Mouse (Mus musculus): ENCODE measurements around the gene Cxcr6.

Cxcr6 gene

GRCm38 (mm10) chr9:123828916-123829315 lies 22.6 kb downstream of the Cxcr6 start:
- DNase-seq = no peak

- DNase-seq = no peak
Observed at GRCm38 (mm10) chr9:123835851-123836250, 29.6 kb downstream of the Cxcr6 start.

GRCm38 (mm10) chr9:123840243-123840642 lies 34.0 kb downstream of the Cxcr6 start:
- DNase-seq = no peak

DNA sequence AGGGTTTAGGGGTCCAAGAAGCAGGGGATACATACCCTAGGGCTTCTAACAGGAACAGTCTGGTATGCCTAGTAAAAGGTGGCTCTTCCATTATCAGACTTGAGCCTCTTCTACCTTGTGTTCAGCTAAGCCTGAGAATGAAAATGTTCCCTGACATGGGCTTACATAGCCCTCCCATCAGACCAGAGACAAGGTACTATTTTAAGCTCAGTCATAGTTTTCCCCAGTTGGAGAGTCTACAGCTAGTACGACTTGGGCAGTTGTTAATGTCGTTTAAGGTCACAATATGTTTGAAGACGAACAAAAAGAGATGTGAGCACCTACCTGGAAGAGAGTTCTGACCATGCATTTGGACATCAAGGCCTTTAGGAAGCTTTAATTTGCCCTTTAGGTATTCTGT lies 38.2 kb downstream of the Cxcr6 start:
- DNase-seq = no peak

DNA sequence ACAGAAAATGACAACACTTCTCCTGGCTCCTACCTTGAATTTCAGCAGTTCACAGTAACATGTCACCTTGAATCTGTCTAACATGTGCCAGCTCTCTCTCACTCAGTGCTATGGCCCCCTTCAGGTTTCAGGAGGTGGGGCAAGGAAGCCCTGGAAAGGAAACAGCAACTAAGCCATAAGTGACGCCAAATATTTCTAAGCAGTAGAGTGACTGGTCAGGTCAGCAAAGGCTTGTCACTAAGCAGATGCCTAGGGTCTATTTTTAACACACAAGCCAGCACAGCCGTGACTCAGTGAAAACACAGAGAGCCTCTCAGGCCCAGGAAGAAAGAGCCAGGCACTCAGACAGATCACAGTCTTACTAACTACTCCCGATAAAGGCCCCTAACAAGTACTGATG lies 38.8 kb downstream of the Cxcr6 start:
- no peak for DNase-seq

DNA sequence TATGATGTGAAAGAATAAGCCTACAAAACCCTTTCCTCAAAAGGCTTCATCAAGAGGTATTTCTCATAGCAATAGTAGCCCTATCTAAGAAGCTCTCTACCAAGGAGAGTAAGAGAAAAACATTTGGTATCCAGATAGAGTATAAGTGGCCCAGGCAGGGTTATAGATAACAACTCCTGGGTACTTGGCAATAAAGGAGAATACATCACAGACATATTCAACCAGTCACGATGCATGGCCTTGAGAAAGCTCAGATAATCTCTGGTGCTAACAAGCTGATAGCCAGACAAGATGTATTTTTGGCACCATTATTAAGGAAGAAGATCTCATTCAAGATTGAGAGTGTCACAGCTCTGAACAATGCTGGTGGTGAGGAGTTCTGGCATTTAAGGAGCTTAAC lies 40.2 kb downstream of the Cxcr6 start:
- DNase-seq = no peak

- no peak for DNase-seq
Observed at GRCm38 (mm10) chr9:123849976-123850695, 43.9 kb downstream of the Cxcr6 start.

- peak in 1 of 2 experiments; percentile 26 for DNase-seq
Observed at GRCm38 (mm10) chr9:123850705-123851061, 44.4 kb downstream of the Cxcr6 start.

- peak; percentile 84 for DNase-seq
Observed at GRCm38 (mm10) chr9:123851062-123851712, 44.9 kb downstream of the Cxcr6 start.

GRCm38 (mm10) chr9:123851713-123852448 lies 45.6 kb downstream of the Cxcr6 start, which contains the start of gene Fyco1:
TSS of gene Fyco1 (minus strand) at chr9:123851899.
- DNase-seq = peak; percentile 88 to 90

DNA sequence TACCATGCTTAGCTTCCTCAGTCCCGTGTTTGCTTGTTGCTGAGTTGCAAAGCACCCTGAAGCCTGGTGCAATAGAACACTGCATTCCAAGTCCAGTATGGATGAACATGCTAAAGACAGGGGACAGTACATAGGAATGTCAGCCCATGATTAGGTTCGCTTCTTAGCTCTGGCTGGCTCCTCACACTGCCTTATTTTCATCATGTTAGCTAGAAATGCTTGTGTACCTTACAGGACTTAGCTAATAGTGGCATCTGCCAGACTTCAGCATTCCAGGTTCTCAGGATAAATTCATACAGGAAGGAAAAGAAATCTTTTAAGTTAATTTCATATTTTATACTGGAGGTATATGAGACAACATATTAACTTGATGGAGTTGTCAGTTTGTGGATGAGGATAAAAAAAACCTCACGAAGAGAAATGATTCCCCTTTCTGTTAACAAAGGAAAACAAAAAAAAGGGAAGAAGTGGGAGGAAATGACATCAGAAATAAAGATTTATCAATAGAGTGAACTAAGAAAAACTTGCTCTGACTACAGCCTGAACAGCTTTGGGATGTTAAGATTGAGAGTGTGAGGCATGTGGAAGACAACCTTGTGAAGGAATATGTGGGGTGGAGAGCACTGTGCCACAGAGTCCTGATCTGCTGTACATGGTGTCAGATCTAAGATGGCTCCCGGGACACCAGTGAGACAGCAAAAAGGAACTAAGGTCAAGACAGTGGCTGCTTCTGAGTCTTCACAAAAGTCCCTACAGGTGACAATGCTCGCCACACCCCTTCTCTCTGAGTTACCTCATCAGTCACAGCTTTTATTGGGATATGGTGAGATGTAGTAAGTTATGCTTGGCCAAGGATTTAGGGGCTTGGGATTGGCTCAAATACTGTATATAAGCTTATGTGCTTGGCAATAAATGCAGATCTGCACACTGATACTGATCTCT lies 46.4 kb downstream of the Cxcr6 start:
- DNase-seq = no peak

DNA sequence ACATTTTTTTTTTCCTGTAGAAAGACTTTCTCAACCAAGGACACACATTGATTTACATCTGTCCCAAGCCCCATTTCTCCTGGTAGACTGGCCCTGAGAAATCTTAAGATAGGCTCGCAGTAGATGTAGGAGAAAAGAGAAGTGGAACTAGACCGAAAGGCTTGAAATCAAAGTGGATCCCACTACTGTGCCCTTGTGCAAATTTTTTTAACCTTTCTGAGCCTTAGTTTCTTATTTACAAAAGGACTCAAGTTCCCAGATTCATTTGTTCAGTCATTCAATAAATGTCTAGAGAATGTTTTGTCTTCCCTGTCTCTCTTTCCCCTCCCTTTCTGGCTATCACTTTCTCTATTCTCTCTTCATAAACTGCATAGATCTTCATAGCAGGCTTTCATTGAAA lies 50.6 kb downstream of the Cxcr6 start:
- DNase-seq = no peak

Measured in spleen, adult 18-20 months (tissue).